Mouse (Mus musculus) myocyte (in vitro differentiated cells): Measurements from ENCODE around the gene Agbl2. TPM values are rescaled to one million over a fixed set of nuclear protein-coding genes. Genes with fewer than 3 reads are reported as not detected.

Experiments
- H3K27me3 ChIP-seq: one replicate; pipeline ENCODE4 v1.6.1; 2011; ENCODE audit not compliant: control insufficient read depth, insufficient read depth, insufficient read length
- H3K36me3 ChIP-seq: one replicate; pipeline ENCODE4 v1.6.1; 2011; ENCODE audit not compliant: control insufficient read depth, insufficient read depth
- H3K4me2 ChIP-seq: one replicate; pipeline ENCODE4 v1.6.1; 2011; ENCODE audit warnings: low read depth, control low read depth
- H3K4me3 ChIP-seq: one replicate; pipeline ENCODE4 v1.5.1; 2011; ENCODE audit warnings: mild to moderate bottlenecking, control low read depth, moderate library complexity
- H3K79me2 ChIP-seq: one replicate; pipeline ENCODE4 v1.6.1; 2011; ENCODE audit not compliant: control insufficient read depth, insufficient read depth
- H3ac ChIP-seq: one replicate; pipeline ENCODE4 v1.6.1; 2011; ENCODE audit not compliant: control insufficient read depth, insufficient read length
- CEBPB ChIP-seq: IDR thresholded peaks from 2 replicates; pipeline ENCODE4 v1.6.1; 2011; ENCODE audit warnings: mild to moderate bottlenecking, moderate library complexity; ENCODE audit not compliant: poor library complexity, insufficient read depth, severe bottlenecking
- E2F4 ChIP-seq: IDR thresholded peaks from one replicate; pipeline ENCODE4 v1.6.1; 2011; ENCODE audit warnings: mild to moderate bottlenecking, control low read depth, moderate library complexity; ENCODE audit not compliant: insufficient read depth
- MAX ChIP-seq: IDR thresholded peaks from one replicate; pipeline ENCODE4 v1.6.1; 2011; ENCODE audit warnings: low read depth, mild to moderate bottlenecking, control low read depth
- MYOD1 ChIP-seq, 3 experiments: IDR thresholded peaks; one replicate each; pipeline ENCODE4 v1.6.1; 2011; ENCODE audit warnings: control low read depth in 2 of 3, low read depth in 2 of 3, mild to moderate bottlenecking in 2 of 3, moderate library complexity in 1 of 3; ENCODE audit not compliant: insufficient read length in 2 of 3, control insufficient read depth in 1 of 3
- MYOG ChIP-seq, 3 experiments: IDR thresholded peaks; one replicate each; pipeline ENCODE4 v1.6.1; 2011; ENCODE audit warnings: control low read depth in 2 of 3, low read depth in 2 of 3, mild to moderate bottlenecking in 2 of 3; ENCODE audit not compliant: insufficient read length in 2 of 3, control insufficient read depth in 1 of 3, insufficient read depth in 1 of 3
- POLR2A ChIP-seq: IDR thresholded peaks from one replicate; pipeline ENCODE4 v1.6.1; 2011; ENCODE audit warnings: low read depth, mild to moderate bottlenecking, control low read depth, moderate library complexity; ENCODE audit not compliant: insufficient read length
- POLR2AphosphoS2 ChIP-seq: IDR thresholded peaks from one replicate; pipeline ENCODE4 v1.6.1; 2011; ENCODE audit warnings: low read depth, control low read depth; ENCODE audit not compliant: insufficient read length
- REST ChIP-seq: IDR thresholded peaks from one replicate; pipeline ENCODE4 v1.6.1; 2011; ENCODE audit warnings: mild to moderate bottlenecking, control low read depth, moderate library complexity; ENCODE audit not compliant: insufficient read depth, insufficient read length
- SRF ChIP-seq: IDR thresholded peaks from one replicate; pipeline ENCODE4 v1.6.1; 2011; ENCODE audit warnings: low read depth; ENCODE audit not compliant: control insufficient read depth, insufficient read length
- TCF12 ChIP-seq: IDR thresholded peaks from one replicate; pipeline ENCODE4 v1.6.1; 2011; ENCODE audit warnings: mild to moderate bottlenecking, control low read depth; ENCODE audit not compliant: poor library complexity, insufficient read depth, severe bottlenecking
- TCF3 ChIP-seq: IDR thresholded peaks from one replicate; pipeline ENCODE4 v1.6.1; 2011; ENCODE audit warnings: low read depth, control low read depth; ENCODE audit not compliant: insufficient read length
- USF1 ChIP-seq: IDR thresholded peaks from one replicate; pipeline ENCODE4 v1.6.1; 2011; ENCODE audit warnings: low read depth, mild to moderate bottlenecking, control low read depth, moderate library complexity
- polyA plus RNA-seq: library from polyadenylated mRNA; unstranded; fragments of >200 nt; fragmentation: generic; extraction: Trizol; gene quantifications from one replicate; pipeline ENCODE4 v1.2.1, GENCODE M21; 2012; ENCODE audit warnings: missing spikeins

Agbl2 gene
- polyA plus RNA-seq, 1 experiment = not detected

- TF ChIP-seq CEBPB (no peak), REST (no peak), MYOG (IDR thresholded peaks at IDR 0.05; ENCODE audit: control insufficient read depth in 1 of 3, insufficient read depth in 1 of 3, insufficient read length in 2 of 3, low read depth in 2 of 3) (no peak), POLR2AphosphoS2 (no peak), E2F4 (no peak)
- Histone ChIP-seq H3K36me3 (no peaks in the 10 kb centered on the region), H3K4me2 (no peak overlapping the region), H3K4me3 (no peak overlapping the region), H3K27me3 (no peaks in the 10 kb centered on the region), H3K79me2 (no peaks in the 10 kb centered on the region), H3ac (no peak overlapping the region)
Observed at GRCm38 (mm10) chr2:90877584-90878259, 95.2 kb downstream of the Agbl2 start.

- H3K4me3 ChIP-seq = no peak overlapping the region
- H3K79me2 ChIP-seq = no peaks in the 10 kb centered on the region
- H3ac ChIP-seq = no peak overlapping the region
- no peak overlapping the region for H3K4me2 ChIP-seq
- H3K27me3 ChIP-seq = peaks cover 4% of the 10 kb centered on the region
- TF ChIP-seq MAX = no peak
- no peak for TF ChIP-seq POLR2AphosphoS2
- TF ChIP-seq MYOD1 (IDR thresholded peaks at IDR 0.05; ENCODE audit: control insufficient read depth in 1 of 3, insufficient read length in 2 of 3, low read depth in 2 of 3) = no peak
- no peak for TF ChIP-seq E2F4
- TF ChIP-seq REST = no peak
- no peak for TF ChIP-seq CEBPB
- no peak for TF ChIP-seq MYOG (IDR thresholded peaks at IDR 0.05; ENCODE audit: control insufficient read depth in 1 of 3, insufficient read depth in 1 of 3, insufficient read length in 2 of 3, low read depth in 2 of 3)
- no peak for TF ChIP-seq POLR2A
- no peaks in the 10 kb centered on the region for H3K36me3 ChIP-seq
Observed at GRCm38 (mm10) chr2:90879419-90879818, 96.9 kb downstream of the Agbl2 start.

- Histone ChIP-seq H3K4me2 (no peak overlapping the region), H3K36me3 (no peaks in the 10 kb centered on the region), H3K4me3 (no peak overlapping the region), H3K27me3 (peaks cover 13% of the 10 kb centered on the region), H3K79me2 (no peaks in the 10 kb centered on the region), H3ac (no peak overlapping the region)
- TF ChIP-seq E2F4 (no peak), POLR2A (no peak), CEBPB (no peak), REST (no peak), POLR2AphosphoS2 (no peak), SRF (no peak), MYOG (IDR thresholded peaks at IDR 0.05; ENCODE audit: control insufficient read depth in 1 of 3, insufficient read depth in 1 of 3, insufficient read length in 2 of 3, low read depth in 2 of 3) (no peak), MYOD1 (IDR thresholded peaks at IDR 0.05; ENCODE audit: control insufficient read depth in 1 of 3, insufficient read length in 2 of 3, low read depth in 2 of 3) (no peak), USF1 (no peak), MAX (no peak), TCF3 (no peak), TCF12 (no peak)
Observed at GRCm38 (mm10) chr2:90880144-90880785, 97.7 kb downstream of the Agbl2 start.

GRCm38 (mm10) chr2:90881824-90882223, 99.3 kb downstream of the Agbl2 start:
- TF ChIP-seq MYOD1 (IDR thresholded peaks at IDR 0.05; ENCODE audit: control insufficient read depth in 1 of 3, insufficient read length in 2 of 3, low read depth in 2 of 3) (no peak), POLR2AphosphoS2 (no peak), CEBPB (no peak), TCF3 (no peak), TCF12 (no peak), SRF (no peak), POLR2A (no peak), MYOG (IDR thresholded peaks at IDR 0.05; ENCODE audit: control insufficient read depth in 1 of 3, insufficient read depth in 1 of 3, insufficient read length in 2 of 3, low read depth in 2 of 3) (no peak), E2F4 (no peak), USF1 (no peak)
- no peaks in the 10 kb centered on the region for H3K36me3 ChIP-seq
- H3K79me2 ChIP-seq = no peaks in the 10 kb centered on the region
- H3ac ChIP-seq = no peak overlapping the region
- no peak overlapping the region for H3K4me2 ChIP-seq
- no peak overlapping the region for H3K4me3 ChIP-seq
- peaks cover 29% of the 10 kb centered on the region for H3K27me3 ChIP-seq

Other genes with a start within 250 kb of the Agbl2 start
- gene Ptprj, start 202.1 kb upstream of the Agbl2 start, polyA plus RNA-seq = 1.6 TPM
- gene Nup160, start 105.5 kb upstream of the Agbl2 start, polyA plus RNA-seq = 7.8 TPM
- gene Fnbp4, start 37.4 kb upstream of the Agbl2 start, polyA plus RNA-seq = 9.3 TPM
- 170 TPM for gene Mtch2, start 64.4 kb downstream of the Agbl2 start, polyA plus RNA-seq
- gene C1qtnf4, start 103.1 kb downstream of the Agbl2 start, polyA plus RNA-seq = 0.04 TPM
- gene Kbtbd4, start 122.0 kb downstream of the Agbl2 start, polyA plus RNA-seq = 11.9 TPM
- 268 TPM for gene Ndufs3, start 122.1 kb downstream of the Agbl2 start, polyA plus RNA-seq
- 27.1 TPM for gene Celf1, start 157.7 kb downstream of the Agbl2 start, polyA plus RNA-seq